ENCODE assay signal across 10 mouse cellular contexts in genomic region chr3:80805327-80805726, GRCm38 (mm10). TPM values are rescaled to one million over a fixed set of nuclear protein-coding genes. Genes with fewer than 3 reads are reported as not detected.
A peak's percentile ranks its signal among the peaks of the same experiment; 100 is the strongest.
DNase-seq lines count a peak whose midpoint lies in the region; ATAC-seq and TF ChIP-seq lines count a peak whose summit lies in the region.
"Had no signal": no experiment of that assay in that cellular context is flagged by ENCODE, and none has a peak within 500 bp of the region (broad histone marks: within the 10 kb centered on the region; RNA-seq: fewer than 3 reads in every experiment).

No protein-coding gene starts in this region.

- H3K4me1 ChIP-seq in hindbrain, embryonic 14.5 days (replicated peaks; ENCODE audit: control insufficient read depth, insufficient read depth, low read length) = no peaks in the 10 kb centered on the region; the same call in 1 of the 2 replicates
- peaks cover 28% of the 10 kb centered on the region for H3K4me1 ChIP-seq in hindbrain, embryonic 10.5 days (replicated peaks)
- H3K4me1 ChIP-seq in midbrain, postnatal 0 days (ENCODE audit: insufficient read depth, low read length) = no peaks in the 10 kb centered on the region
- peaks cover 4% of the 10 kb centered on the region for H3K4me1 ChIP-seq in midbrain, embryonic 15.5 days
- peaks cover 6% of the 10 kb centered on the region for H3K4me1 ChIP-seq in forebrain, embryonic 13.5 days

- no peaks in the 10 kb centered on the region for H3K36me3 ChIP-seq in hindbrain, embryonic 14.5 days (replicated peaks; ENCODE audit: control insufficient read depth, insufficient read depth)
- no peaks in the 10 kb centered on the region for H3K36me3 ChIP-seq in hindbrain, embryonic 10.5 days
- no peaks in the 10 kb centered on the region for H3K36me3 ChIP-seq in midbrain, postnatal 0 days (ENCODE audit: insufficient read depth, low read length)
- H3K36me3 ChIP-seq in midbrain, embryonic 15.5 days (replicated peaks) = no peaks in the 10 kb centered on the region
- H3K36me3 ChIP-seq in forebrain, embryonic 13.5 days (ENCODE audit: poor library complexity, severe bottlenecking) = no peaks in the 10 kb centered on the region
- H3K36me3 ChIP-seq: limb, embryonic 12.5 days had no signal

- no peak overlapping the region for H3K4me3 ChIP-seq in hindbrain, embryonic 14.5 days (replicated peaks; ENCODE audit: low read length)
- H3K4me3 ChIP-seq in hindbrain, embryonic 10.5 days = no peak overlapping the region
- no peak overlapping the region for H3K4me3 ChIP-seq in midbrain, postnatal 0 days (ENCODE audit: low read depth, low read length)
- no peak overlapping the region for H3K4me3 ChIP-seq in midbrain, embryonic 15.5 days
- H3K4me3 ChIP-seq in forebrain, embryonic 13.5 days = no peak overlapping the region
- H3K4me3 ChIP-seq: limb, embryonic 12.5 days had no signal

- DNase-seq in hindbrain, embryonic 14.5 days (ENCODE audit: low spot score) = peak; percentile 77
- no peak for DNase-seq in hindbrain, embryonic 10.5 days (ENCODE audit: low spot score)
- peak; percentile 73 for DNase-seq in midbrain, postnatal 0 days (ENCODE audit: low spot score)
- peak; percentile 5 for DNase-seq in ZHBTc4 (ENCODE audit: low read depth, low spot score)
- DNase-seq in fibroblast of lung, adult 2 months (ENCODE audit: low read depth) = peak; percentile 5

- WGBS in hindbrain, embryonic 14.5 days = 16% methylated on average over 1 of the region's 1 CpGs
- 18% methylated on average over 1 of the region's 1 CpGs for WGBS in hindbrain, embryonic 10.5 days
- WGBS in midbrain, postnatal 0 days = 23% methylated on average over 1 of the region's 1 CpGs
- WGBS in midbrain, embryonic 15.5 days = 6% methylated on average over 1 of the region's 1 CpGs
- 24% methylated on average over 1 of the region's 1 CpGs for WGBS in forebrain, embryonic 13.5 days

- H3K4me2 ChIP-seq in hindbrain, embryonic 14.5 days (replicated peaks) = no peak overlapping the region
- no peak overlapping the region for H3K4me2 ChIP-seq in midbrain, postnatal 0 days (ENCODE audit: low read depth, low read length, poor library complexity, severe bottlenecking)
- no peak overlapping the region for H3K4me2 ChIP-seq in midbrain, embryonic 15.5 days
- H3K4me2 ChIP-seq in forebrain, embryonic 13.5 days = no peak overlapping the region
- H3K4me2 ChIP-seq: limb, embryonic 12.5 days had no signal

- no peak overlapping the region for H3K9ac ChIP-seq in hindbrain, embryonic 14.5 days
- H3K9ac ChIP-seq in midbrain, postnatal 0 days (replicated peaks; ENCODE audit: low read length, poor library complexity, severe bottlenecking) = no peak overlapping the region
- H3K9ac ChIP-seq in midbrain, embryonic 15.5 days = no peak overlapping the region
- H3K9ac ChIP-seq in forebrain, embryonic 13.5 days = no peak overlapping the region
- H3K9ac ChIP-seq: limb, embryonic 12.5 days had no signal

- no peaks in the 10 kb centered on the region for H3K9me3 ChIP-seq in hindbrain, embryonic 14.5 days (ENCODE audit: control insufficient read depth, low read length)
- no peaks in the 10 kb centered on the region for H3K9me3 ChIP-seq in hindbrain, embryonic 10.5 days
- no peaks in the 10 kb centered on the region for H3K9me3 ChIP-seq in midbrain, postnatal 0 days (ENCODE audit: low read length)
- H3K9me3 ChIP-seq in midbrain, embryonic 15.5 days = no peaks in the 10 kb centered on the region
- H3K9me3 ChIP-seq in forebrain, embryonic 13.5 days (replicated peaks) = no peaks in the 10 kb centered on the region
- H3K9me3 ChIP-seq: limb, embryonic 12.5 days had no signal

- H3K27me3 ChIP-seq in hindbrain, embryonic 14.5 days (ENCODE audit: control insufficient read depth, insufficient read depth, low read length) = no peaks in the 10 kb centered on the region
- peaks cover 31% of the 10 kb centered on the region for H3K27me3 ChIP-seq in hindbrain, embryonic 10.5 days (ENCODE audit: insufficient read depth, poor library complexity, severe bottlenecking)
- H3K27me3 ChIP-seq in midbrain, postnatal 0 days (ENCODE audit: insufficient read depth, low read length) = no peaks in the 10 kb centered on the region
- H3K27me3 ChIP-seq in midbrain, embryonic 15.5 days (replicated peaks) = no peaks in the 10 kb centered on the region
- no peaks in the 10 kb centered on the region for H3K27me3 ChIP-seq in forebrain, embryonic 13.5 days

- no peak for ATAC-seq in hindbrain, embryonic 14.5 days (ENCODE audit: low FRiP score)
- ATAC-seq in midbrain, postnatal 0 days (ENCODE audit: low FRiP score) = no peak
- no peak for ATAC-seq in midbrain, embryonic 15.5 days (replicated peaks)
- no peak for ATAC-seq in granulocyte monocyte progenitor cell, adult 5-6 weeks (replicated peaks; ENCODE audit: poor library complexity, severe bottlenecking)
- no peak for ATAC-seq in forebrain, embryonic 13.5 days

- no peak overlapping the region for H3K27ac ChIP-seq in hindbrain, embryonic 14.5 days
- H3K27ac ChIP-seq in hindbrain, embryonic 10.5 days = no peak overlapping the region
- no peak overlapping the region for H3K27ac ChIP-seq in midbrain, postnatal 0 days (ENCODE audit: low read depth, low read length)
- no peak overlapping the region for H3K27ac ChIP-seq in midbrain, embryonic 15.5 days
- H3K27ac ChIP-seq in forebrain, embryonic 13.5 days = no peak overlapping the region
- H3K27ac ChIP-seq: limb, embryonic 12.5 days had no signal

- peak; percentile 76 for TF ChIP-seq CTCF in midbrain, postnatal 0 days (IDR thresholded peaks at IDR 0.05)

RNA-seq across cellular contexts. Expression of gene Gria2, which starts 2.7 kb away (rescaled TPM):
- polyA plus RNA-seq in hindbrain, embryonic 14.5 days (2014; fragmentation: Nextera tagmentation; extraction: Ambion mirVana) = 165 and 186 TPM in 2 replicates
- polyA plus RNA-seq in hindbrain, embryonic 10.5 days (2016; fragmentation: Nextera tagmentation; extraction: Ambion mirVana) = 3.0 and 9.9 TPM in 2 replicates
- 195 and 220 TPM in 2 replicates for total RNA-seq in midbrain, postnatal 0 days (2014; rRNA removed)
- polyA plus RNA-seq in midbrain, postnatal 0 days (2015; fragmentation: Nextera tagmentation; extraction: Ambion mirVana) = 192 and 207 TPM in 2 replicates
- polyA plus RNA-seq in midbrain, embryonic 15.5 days (2015; fragmentation: Nextera tagmentation; extraction: Ambion mirVana) = 196 and 222 TPM in 2 replicates
- not detected in 2 replicates for total RNA-seq in granulocyte monocyte progenitor cell, adult 5-6 weeks (2014; fragmentation: Nextera tagmentation)
- total RNA-seq in granulocyte monocyte progenitor cell, adult 5-6 weeks (2017) = not detected in 2 replicates
- polyA plus RNA-seq in forebrain, embryonic 13.5 days (2015; fragmentation: Nextera tagmentation; extraction: Ambion mirVana) = 94.4 and 98.4 TPM in 2 replicates
- total RNA-seq: megakaryocyte, adult 5-6 weeks had no signal
